ENCODE assay signal across 15 mouse cellular contexts in genomic region chr1:66324951-66325350, GRCm38 (mm10).
DNase-seq lines count a peak whose midpoint lies in the region; ATAC-seq lines count a peak whose summit lies in the region.
"Had no signal": no experiment of that assay in that cellular context is flagged by ENCODE, and none has a peak within 500 bp of the region (broad histone marks: within the 10 kb centered on the region; RNA-seq: fewer than 3 reads in every experiment).

No protein-coding gene starts in this region.

- no peak for ATAC-seq in hindbrain, embryonic 11.5 days (ENCODE audit: low FRiP score)
- ATAC-seq in hindbrain, embryonic 12.5 days (ENCODE audit: low FRiP score) = no peak
- ATAC-seq in midbrain, embryonic 16.5 days = no peak
- no peak for ATAC-seq in CD4-positive, CD25-positive, alpha-beta regulatory T cell, adult 4 months
- ATAC-seq in inflammation-experienced regulatory T-cells, adult 6 months = no peak
- ATAC-seq in megakaryocyte, adult 5-6 weeks (ENCODE audit: poor library complexity, severe bottlenecking) = no peak

- H3K36me3 ChIP-seq in hindbrain, embryonic 11.5 days (ENCODE audit: control insufficient read depth, insufficient read depth, low read length) = no peaks in the 10 kb centered on the region
- H3K36me3 ChIP-seq in hindbrain, embryonic 10.5 days = no peaks in the 10 kb centered on the region
- peaks cover 2% of the 10 kb centered on the region; the same call in 1 of the 2 replicates for H3K36me3 ChIP-seq in hindbrain, embryonic 12.5 days
- H3K36me3 ChIP-seq in midbrain, embryonic 16.5 days (ENCODE audit: control insufficient read depth, insufficient read depth, low read length) = 0 out of 2 replicates have a peak, but pooled peaks cover 2% of the 10 kb centered on the region
- H3K36me3 ChIP-seq: embryonic facial prominence, embryonic 12.5 days; heart, embryonic 10.5 days; lung, embryonic 15.5 days had no signal

- no peaks in the 10 kb centered on the region for H3K27me3 ChIP-seq in hindbrain, embryonic 11.5 days (ENCODE audit: control insufficient read depth, insufficient read depth, low read length)
- no peaks in the 10 kb centered on the region for H3K27me3 ChIP-seq in hindbrain, embryonic 10.5 days (ENCODE audit: insufficient read depth, poor library complexity, severe bottlenecking)
- no peaks in the 10 kb centered on the region for H3K27me3 ChIP-seq in hindbrain, embryonic 12.5 days
- no peaks in the 10 kb centered on the region for H3K27me3 ChIP-seq in midbrain, embryonic 16.5 days (ENCODE audit: control insufficient read depth, insufficient read depth, low read depth, low read length)
- H3K27me3 ChIP-seq: embryonic facial prominence, embryonic 12.5 days; lung, embryonic 15.5 days; megakaryocyte, embryonic 14.5 days had no signal

- no peak overlapping the region for H3K4me3 ChIP-seq in hindbrain, embryonic 11.5 days (ENCODE audit: low read depth, low read length)
- no peak overlapping the region; the same call in 1 of the 2 replicates for H3K4me3 ChIP-seq in hindbrain, embryonic 10.5 days
- peak overlapping the region; percentile 23 for H3K4me3 ChIP-seq in hindbrain, embryonic 12.5 days
- H3K4me3 ChIP-seq in midbrain, embryonic 16.5 days (ENCODE audit: low read depth, low read length) = peak overlapping the region; percentile 41
- H3K4me3 ChIP-seq: embryonic facial prominence, embryonic 12.5 days; heart, embryonic 10.5 days; lung, embryonic 15.5 days; megakaryocyte, embryonic 14.5 days had no signal

- H3K27ac ChIP-seq in hindbrain, embryonic 11.5 days (ENCODE audit: low read depth, low read length) = no peak overlapping the region
- no peak overlapping the region for H3K27ac ChIP-seq in hindbrain, embryonic 10.5 days
- no peak overlapping the region for H3K27ac ChIP-seq in hindbrain, embryonic 12.5 days
- peak overlapping the region; percentile 61 for H3K27ac ChIP-seq in midbrain, embryonic 16.5 days (ENCODE audit: low read length)
- H3K27ac ChIP-seq: embryonic facial prominence, embryonic 12.5 days; heart, embryonic 10.5 days; lung, embryonic 15.5 days had no signal

- no peak overlapping the region for H3K9ac ChIP-seq in hindbrain, embryonic 11.5 days (ENCODE audit: low read depth, low read length)
- peak overlapping the region; percentile 35; the same call in 1 of the 2 replicates for H3K9ac ChIP-seq in hindbrain, embryonic 12.5 days
- H3K9ac ChIP-seq in midbrain, embryonic 16.5 days (ENCODE audit: low read depth, low read length) = peak overlapping the region; percentile 62
- H3K9ac ChIP-seq: embryonic facial prominence, embryonic 12.5 days; lung, embryonic 15.5 days had no signal

- H3K4me2 ChIP-seq in hindbrain, embryonic 11.5 days (replicated peaks; ENCODE audit: low read depth, low read length) = 0 out of 2 replicates have a peak overlapping the region, but pooled peaks have one; percentile 19
- peak overlapping the region; percentile 64 for H3K4me2 ChIP-seq in hindbrain, embryonic 12.5 days (replicated peaks)
- H3K4me2 ChIP-seq in midbrain, embryonic 16.5 days (ENCODE audit: low read length) = peak overlapping the region; percentile 83
- H3K4me2 ChIP-seq: embryonic facial prominence, embryonic 12.5 days; lung, embryonic 15.5 days had no signal

- no peak for DNase-seq in hindbrain, embryonic 11.5 days (ENCODE audit: low spot score)
- DNase-seq in hindbrain, embryonic 10.5 days (ENCODE audit: low spot score) = no peak
- peak; percentile 34 to 57 for DNase-seq in cerebellum, postnatal 25 days
- DNase-seq: adrenal gland, postnatal 25 days; kidney, adult 2 months; thymus, postnatal 14 days had no signal

- peaks cover 4% of the 10 kb centered on the region for H3K4me1 ChIP-seq in hindbrain, embryonic 11.5 days (replicated peaks; ENCODE audit: control insufficient read depth, insufficient read depth, low read length)
- H3K4me1 ChIP-seq in hindbrain, embryonic 10.5 days (replicated peaks) = peaks cover 30% of the 10 kb centered on the region
- H3K4me1 ChIP-seq in hindbrain, embryonic 12.5 days = peaks cover 34% of the 10 kb centered on the region
- peaks cover 43% of the 10 kb centered on the region for H3K4me1 ChIP-seq in midbrain, embryonic 16.5 days (ENCODE audit: control insufficient read depth, insufficient read depth, low read length)
- H3K4me1 ChIP-seq: heart, embryonic 10.5 days; lung, embryonic 15.5 days; megakaryocyte, embryonic 14.5 days had no signal

- H3K9me3 ChIP-seq in hindbrain, embryonic 11.5 days (ENCODE audit: control insufficient read depth, low read length) = no peaks in the 10 kb centered on the region
- no peaks in the 10 kb centered on the region for H3K9me3 ChIP-seq in hindbrain, embryonic 10.5 days
- no peaks in the 10 kb centered on the region for H3K9me3 ChIP-seq in hindbrain, embryonic 12.5 days (replicated peaks)
- no peaks in the 10 kb centered on the region for H3K9me3 ChIP-seq in midbrain, embryonic 16.5 days (replicated peaks; ENCODE audit: control insufficient read depth, low read length, poor library complexity, severe bottlenecking)
- H3K9me3 ChIP-seq: embryonic facial prominence, embryonic 12.5 days; heart, embryonic 10.5 days; lung, embryonic 15.5 days; megakaryocyte, embryonic 14.5 days had no signal

Comparison
In these comparisons a context has a peak if more than half of its experiments do, and no peak if none do; other contexts are left out.
1. H3K4me3 ChIP-seq: peak in hindbrain, embryonic 12.5 days (single experiment) and midbrain, embryonic 16.5 days (single experiment); none in hindbrain, embryonic 11.5 days (single experiment) and hindbrain, embryonic 10.5 days (single experiment).
2. DNase-seq: peak in cerebellum, postnatal 25 days (2 of 2); none in hindbrain, embryonic 11.5 days (single experiment) and hindbrain, embryonic 10.5 days (single experiment).
3. H3K4me2 ChIP-seq: peak in every context shown above with its lines; median percentile 83 in midbrain, embryonic 16.5 days; 64 in hindbrain, embryonic 12.5 days; 19 in hindbrain, embryonic 11.5 days.